Mouse (Mus musculus) heart, postnatal 0 days (tissue): ENCODE measurements around the gene Fbxo34.

Experiments used
- CTCF ChIP-seq: IDR thresholded peaks from 2 replicates; pipeline ENCODE4 v1.5.1; 2016; ENCODE audit warnings: antibody characterized with exemption, control low read depth, low read depth
- EP300 ChIP-seq: IDR thresholded peaks from 2 replicates; pipeline ENCODE4 v1.6.1; 2016; ENCODE audit warnings: antibody characterized with exemption, low read depth

DNA sequence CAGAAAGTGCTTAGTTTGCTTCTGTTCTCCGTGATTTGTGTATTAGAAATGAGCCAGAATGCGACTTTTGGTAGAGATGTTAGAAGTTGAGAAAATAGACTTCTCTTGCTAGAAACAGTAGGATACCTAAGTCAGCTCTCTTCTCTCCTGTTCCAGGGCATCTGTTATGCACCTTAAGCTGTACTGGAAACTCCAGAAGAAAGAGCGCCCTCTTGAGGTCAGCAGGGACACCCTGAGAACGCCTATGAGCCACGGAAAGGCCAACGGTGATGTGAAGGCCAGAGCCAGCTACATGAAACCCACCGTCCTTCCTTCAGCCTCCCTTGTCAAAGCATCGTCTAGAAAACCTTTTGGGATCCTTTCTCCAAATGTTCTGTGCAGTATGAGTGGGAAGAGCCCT, 78.8 kb downstream of the Fbxo34 start:
- TF ChIP-seq CTCF (peak; percentile 76), EP300 (no peak)
